Mouse (Mus musculus): ENCODE measurements around the gene Eif2ak4. TPM values are rescaled to one million over a fixed set of nuclear protein-coding genes. Genes with fewer than 3 reads are reported as not detected.

Eif2ak4 gene
- polyA plus RNA-seq, 1 experiment: 2.9 TPM

DNA sequence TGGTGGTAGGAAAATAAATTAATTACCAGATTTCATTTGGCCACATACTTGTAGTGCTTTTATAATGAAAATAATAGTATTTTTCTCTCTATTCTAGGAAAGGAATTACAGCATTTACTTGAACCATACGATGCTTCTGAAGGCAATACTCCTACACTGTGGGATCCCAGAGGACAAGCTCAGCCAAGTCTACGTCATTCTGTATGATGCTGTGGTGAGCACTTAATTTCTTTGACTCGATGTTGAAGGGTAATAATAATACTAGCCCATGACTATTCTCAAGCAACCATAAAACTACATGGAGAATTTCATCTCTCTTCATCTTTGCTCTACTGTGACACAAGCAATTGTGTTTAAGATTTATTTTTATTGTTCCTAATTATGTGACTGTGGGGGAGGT lies 68.6 kb downstream of the Eif2ak4 start:
- H3K36me3 ChIP-seq (replicated peaks; ENCODE audit: low read length): peaks cover 89% of the 10 kb centered on the region
- H3K27me3 ChIP-seq (replicated peaks): no peaks in the 10 kb centered on the region
- TF ChIP-seq GATA1 (IDR thresholded peaks at IDR 0.05; ENCODE audit: borderline replicate concordance, low read length) (no peak), FLI1 (IDR thresholded peaks at IDR 0.05; ENCODE audit: low read length) (no peak)
- no peaks in the 10 kb centered on the region for H3K4me1 ChIP-seq
- H3K9me3 ChIP-seq: no peaks in the 10 kb centered on the region
- H3K4me3 ChIP-seq (replicated peaks): no peak overlapping the region

- Histone ChIP-seq H3K27me3 (replicated peaks) (no peaks in the 10 kb centered on the region), H3K4me3 (replicated peaks) (no peak overlapping the region), H3K36me3 (replicated peaks; ENCODE audit: low read length) (peaks cover 90% of the 10 kb centered on the region), H3K9me3 (no peaks in the 10 kb centered on the region), H3K4me1 (no peaks in the 10 kb centered on the region)
- TF ChIP-seq GATA1 (IDR thresholded peaks at IDR 0.05; ENCODE audit: borderline replicate concordance, low read length) (no peak), FLI1 (IDR thresholded peaks at IDR 0.05; ENCODE audit: low read length) (no peak)
Measured at GRCm38 (mm10) chr2:118457463-118458261, 69.2 kb downstream of the Eif2ak4 start.

DNA sequence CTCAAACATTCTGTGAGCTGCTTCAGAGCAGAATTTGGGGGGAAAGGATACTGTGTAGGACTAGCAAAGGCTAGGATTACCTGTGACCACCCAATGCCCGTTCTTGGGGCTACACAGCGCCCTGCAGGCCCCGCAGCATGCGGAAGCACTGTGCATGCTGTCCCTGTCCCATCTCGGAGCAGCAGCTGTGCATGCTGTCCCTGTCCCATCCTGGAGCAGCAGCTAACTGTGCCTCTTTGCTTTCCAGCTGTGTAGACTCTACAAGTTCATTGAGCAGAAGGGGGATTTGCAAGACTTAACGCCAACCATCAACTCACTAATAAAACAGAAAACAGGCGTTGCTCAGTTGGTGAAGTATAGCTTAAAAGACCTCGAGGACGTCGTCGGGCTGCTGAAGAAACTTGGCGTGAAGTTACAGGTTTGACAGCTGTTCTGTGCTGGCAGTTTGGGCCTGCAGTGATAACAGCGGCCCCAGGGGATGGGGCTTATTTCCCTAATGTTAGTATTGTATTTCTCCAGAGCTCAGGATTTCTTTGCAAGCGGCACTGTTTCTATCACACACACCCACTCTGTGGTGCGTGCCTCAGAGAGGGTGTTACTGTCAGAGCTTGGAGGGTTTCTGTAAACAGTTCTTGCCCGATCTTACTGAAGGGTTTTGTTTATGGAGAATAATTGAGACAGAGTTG lies 73.2 kb downstream of the Eif2ak4 start:
- TF ChIP-seq GATA1 (IDR thresholded peaks at IDR 0.05; ENCODE audit: borderline replicate concordance, low read length) (no peak), FLI1 (IDR thresholded peaks at IDR 0.05; ENCODE audit: low read length) (no peak)
- H3K36me3 ChIP-seq (replicated peaks; ENCODE audit: low read length): peaks cover 89% of the 10 kb centered on the region
- no peaks in the 10 kb centered on the region for H3K9me3 ChIP-seq
- H3K27me3 ChIP-seq (replicated peaks): no peaks in the 10 kb centered on the region
- no peaks in the 10 kb centered on the region for H3K4me1 ChIP-seq
- no peak overlapping the region for H3K4me3 ChIP-seq (replicated peaks)

- TF ChIP-seq FLI1 (IDR thresholded peaks at IDR 0.05; ENCODE audit: low read length) (no peak), GATA1 (IDR thresholded peaks at IDR 0.05; ENCODE audit: borderline replicate concordance, low read length) (no peak)
- H3K36me3 ChIP-seq (replicated peaks; ENCODE audit: low read length): peaks cover 91% of the 10 kb centered on the region
- H3K9me3 ChIP-seq: no peaks in the 10 kb centered on the region
- H3K4me1 ChIP-seq: no peaks in the 10 kb centered on the region
- no peak overlapping the region for H3K4me3 ChIP-seq (replicated peaks)
- H3K27me3 ChIP-seq (replicated peaks): no peaks in the 10 kb centered on the region
Measured at GRCm38 (mm10) chr2:118463480-118463879, 75.1 kb downstream of the Eif2ak4 start.

DNA sequence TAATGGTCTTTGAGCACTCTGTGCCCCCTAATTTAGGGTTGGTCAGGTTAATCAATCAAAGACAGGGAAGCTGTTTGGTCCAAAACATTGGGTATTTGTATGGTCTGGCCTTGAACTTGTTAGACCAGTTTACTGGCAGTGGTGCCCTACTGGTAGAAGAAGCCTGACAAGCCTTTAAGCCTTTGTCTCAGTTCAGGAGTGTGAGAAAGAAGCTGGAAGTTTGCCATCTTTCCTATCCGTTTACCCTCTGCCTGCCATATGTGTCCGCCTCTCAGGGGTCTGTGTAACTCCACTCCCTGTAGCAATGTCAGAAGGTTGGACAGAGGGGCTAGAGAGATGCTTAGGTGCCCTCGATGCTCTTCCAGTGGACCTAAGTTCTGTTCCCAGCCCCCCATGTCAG lies 76.0 kb downstream of the Eif2ak4 start:
- TF ChIP-seq FLI1 (IDR thresholded peaks at IDR 0.05; ENCODE audit: low read length): no peak
- TF ChIP-seq GATA1 (IDR thresholded peaks at IDR 0.05; ENCODE audit: borderline replicate concordance, low read length): no peak
- H3K4me3 ChIP-seq (replicated peaks): no peak overlapping the region
- peaks cover 95% of the 10 kb centered on the region for H3K36me3 ChIP-seq (replicated peaks; ENCODE audit: low read length)

DNA sequence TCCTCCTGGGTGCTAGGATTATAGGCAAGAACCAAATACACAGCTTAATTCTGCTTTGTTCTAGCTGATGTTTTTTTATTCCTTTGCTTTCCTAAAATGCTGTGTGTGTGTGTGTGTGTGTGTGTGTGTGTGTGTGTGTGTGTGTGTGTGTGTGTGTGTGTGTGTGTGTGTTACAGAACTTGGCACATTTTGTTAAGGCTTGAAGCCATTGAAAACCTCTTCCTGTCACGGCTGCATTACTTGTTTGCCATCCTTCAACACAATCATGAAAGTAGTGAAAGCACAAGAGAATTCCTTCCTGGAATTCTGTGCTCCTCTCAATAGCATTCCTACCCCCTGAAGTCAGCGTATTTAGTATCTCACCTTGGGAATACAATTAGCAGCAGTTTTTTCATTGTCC lies 77.5 kb downstream of the Eif2ak4 start:
- peaks cover 95% of the 10 kb centered on the region for H3K36me3 ChIP-seq (replicated peaks; ENCODE audit: low read length)
- TF ChIP-seq FLI1 (IDR thresholded peaks at IDR 0.05; ENCODE audit: low read length) (no peak), GATA1 (IDR thresholded peaks at IDR 0.05; ENCODE audit: borderline replicate concordance, low read length) (no peak)
- H3K4me1 ChIP-seq: no peaks in the 10 kb centered on the region
- H3K9me3 ChIP-seq: no peaks in the 10 kb centered on the region
- no peak overlapping the region for H3K4me3 ChIP-seq (replicated peaks)
- H3K27me3 ChIP-seq (replicated peaks): no peaks in the 10 kb centered on the region

More for the DNA sequence above, 76.0 kb downstream of the Eif2ak4 start:
- no peaks in the 10 kb centered on the region for H3K9me3 ChIP-seq
- no peaks in the 10 kb centered on the region for H3K27me3 ChIP-seq (replicated peaks)
- H3K4me1 ChIP-seq: no peaks in the 10 kb centered on the region

DNA sequence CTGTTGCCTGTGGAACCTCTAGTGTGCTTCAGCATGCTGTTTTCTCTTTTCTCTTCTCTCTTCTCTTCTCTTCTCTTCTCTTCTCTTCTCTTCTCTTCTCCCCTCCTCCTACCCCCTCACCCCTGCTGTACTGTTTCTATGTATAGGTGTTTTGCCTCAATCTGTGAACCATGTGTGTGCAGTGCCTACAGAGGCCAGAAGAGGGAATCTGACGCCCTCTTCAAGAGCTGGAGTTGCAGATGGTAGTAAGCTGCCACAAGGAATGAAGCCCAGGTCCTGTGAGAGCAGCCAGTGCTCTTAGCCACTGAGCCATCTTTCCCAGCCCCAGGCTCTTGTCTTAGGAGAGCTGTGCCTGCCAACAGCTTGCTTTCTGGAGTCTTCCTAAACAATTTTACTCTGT lies 78.2 kb downstream of the Eif2ak4 start:
- Histone ChIP-seq H3K4me1 (no peaks in the 10 kb centered on the region), H3K4me3 (replicated peaks) (no peak overlapping the region), H3K27me3 (replicated peaks) (no peaks in the 10 kb centered on the region), H3K36me3 (replicated peaks; ENCODE audit: low read length) (peaks cover 95% of the 10 kb centered on the region), H3K9me3 (no peaks in the 10 kb centered on the region)
- TF ChIP-seq GATA1 (IDR thresholded peaks at IDR 0.05; ENCODE audit: borderline replicate concordance, low read length) (no peak), FLI1 (IDR thresholded peaks at IDR 0.05; ENCODE audit: low read length) (no peak)

GRCm38 (mm10) chr2:118468354-118468753 lies 79.9 kb downstream of the Eif2ak4 start:
- no peaks in the 10 kb centered on the region; the same call in 1 of the 2 replicates for H3K4me1 ChIP-seq
- H3K27me3 ChIP-seq (replicated peaks): no peaks in the 10 kb centered on the region
- no peak overlapping the region for H3K4me3 ChIP-seq (replicated peaks)
- H3K36me3 ChIP-seq (replicated peaks; ENCODE audit: low read length): peaks cover 95% of the 10 kb centered on the region
- TF ChIP-seq FLI1 (IDR thresholded peaks at IDR 0.05; ENCODE audit: low read length) (no peak), GATA1 (IDR thresholded peaks at IDR 0.05; ENCODE audit: borderline replicate concordance, low read length) (no peak)
- H3K9me3 ChIP-seq: no peaks in the 10 kb centered on the region

- peaks cover 40% of the 10 kb centered on the region for H3K4me1 ChIP-seq
- peaks cover 34% of the 10 kb centered on the region for H3K36me3 ChIP-seq (replicated peaks; ENCODE audit: low read length)
- TF ChIP-seq FLI1 (IDR thresholded peaks at IDR 0.05; ENCODE audit: low read length) (no peak), GATA1 (IDR thresholded peaks at IDR 0.05; ENCODE audit: borderline replicate concordance, low read length) (no peak)
- H3K27me3 ChIP-seq (replicated peaks): peaks cover 6% of the 10 kb centered on the region
- peak overlapping the region; percentile 95 for H3K4me3 ChIP-seq (replicated peaks)
- no peaks in the 10 kb centered on the region for H3K9me3 ChIP-seq
Measured at GRCm38 (mm10) chr2:118478833-118479549, 90.6 kb downstream of the Eif2ak4 start.
